Mouse (Mus musculus) liver, embryonic 14.5 days (tissue): ENCODE measurements around the gene Hacd1. TPM values are rescaled to one million over a fixed set of nuclear protein-coding genes. Genes with fewer than 3 reads are reported as not detected.

Source experiments
- ATAC-seq: fragments of 200-750 bp; cut with Nextera tagmentation; 2 replicates; pipeline ENCODE4 v1.8.0; 2017; ENCODE audit warnings: moderate number of reproducible peaks, mild to moderate bottlenecking, moderate library complexity; ENCODE audit not compliant: insufficient read depth
- DNase-seq, 3 experiments: peaks; one replicate each; pipeline ENCODE4 v3.0.0-alpha.2; 2012 to 2013; ENCODE audit warnings: low read depth in 3 of 3, low spot score in 3 of 3
- H3K27ac ChIP-seq: fragments of 300-500 bp; sonication (generic); 2 replicates; pipeline ENCODE4 v1.5.1; 2014; ENCODE audit warnings: moderate library complexity, mild to moderate bottlenecking, control low read depth, inconsistent platforms
- H3K27me3 ChIP-seq: fragments of 300-500 bp; sonication (generic); 2 replicates; pipeline ENCODE4 v1.6.1; 2014; ENCODE audit warnings: mild to moderate bottlenecking, low read length, moderate library complexity; ENCODE audit not compliant: control insufficient read depth, insufficient read depth
- H3K36me3 ChIP-seq: fragments of 300-500 bp; sonication (generic); replicated peaks from 2 replicates; pipeline ENCODE4 v1.6.1; 2014; ENCODE audit warnings: low read depth; ENCODE audit not compliant: control insufficient read depth, insufficient read depth
- H3K4me1 ChIP-seq, 2 experiments: fragments of 200-500 bp in 1 of 2; fragments of 300-500 bp in 1 of 2; sonication (generic) in 1 of 2; replicated peaks; 2 replicates each; pipeline ENCODE4 v1.6.1; 2012 to 2014; ENCODE audit warnings: antibody characterized with exemption in 1 of 2, inconsistent platforms in 1 of 2, low read length in 1 of 2; ENCODE audit not compliant: control insufficient read depth in 2 of 2, insufficient read depth in 2 of 2
- H3K4me2 ChIP-seq: fragments of 300-500 bp; sonication (generic); 2 replicates; pipeline ENCODE4 v1.6.1; 2014; ENCODE audit warnings: low read depth, mild to moderate bottlenecking, control low read depth, moderate library complexity
- H3K4me3 ChIP-seq, 2 experiments: fragments of 200-500 bp in 1 of 2; fragments of 300-500 bp in 1 of 2; sonication (generic) in 1 of 2; 2 replicates each; pipeline ENCODE4 v1.5.1; 2012 to 2014; ENCODE audit warnings: low read depth in 2 of 2, low read length in 2 of 2, mild to moderate bottlenecking in 2 of 2, control low read depth in 1 of 2, inconsistent platforms in 1 of 2, moderate library complexity in 1 of 2; ENCODE audit not compliant: insufficient read depth in 1 of 2
- H3K9ac ChIP-seq: fragments of 300-500 bp; sonication (generic); replicated peaks from 2 replicates; pipeline ENCODE4 v1.6.1; 2014; ENCODE audit warnings: mild to moderate bottlenecking, control low read depth, moderate library complexity
- H3K9me3 ChIP-seq: fragments of 300-500 bp; sonication (generic); 2 replicates; pipeline ENCODE4 v1.6.1; 2016; ENCODE audit warnings: low read length, mixed read lengths; ENCODE audit not compliant: control insufficient read depth
- CTCF ChIP-seq: IDR thresholded peaks from 2 replicates; pipeline ENCODE4 v1.5.1; 2016; ENCODE audit warnings: antibody characterized with exemption, low read depth, control low read depth
- EP300 ChIP-seq: IDR thresholded peaks from 2 replicates; pipeline ENCODE4 v1.6.1; 2016; ENCODE audit warnings: antibody characterized with exemption, low read depth
- WGBS: fragments of 180-500 bp; shearing (Covaris S2); extraction: QIAGEN DNeasy Blood & Tissue Kit; methylation state at CpG from one replicate; pipeline ENCODE4 v1.1.7; 2014; ENCODE audit not compliant: insufficient replicate concordance; 5-methylcytosine and 5-hydroxymethylcytosine counted together
- polyA plus RNA-seq, 2 experiments: library from polyadenylated mRNA; depleted of rRNA in 1 of 2; stranded (reverse) in 1 of 2; unstranded in 1 of 2; fragments of >200 nt; fragmentation: Nextera tagmentation in 1 of 2; extraction: Ambion mirVana in 1 of 2; gene quantifications; 2 replicates each; pipeline versions ENCODE4 v1.2.1 to v1.2.3; 2012 to 2014

Hacd1 gene
- polyA plus RNA-seq, 2 experiments: 30.3 to 58.0 TPM

- Histone ChIP-seq H3K27me3 (no peaks in the 10 kb centered on the region), H3K9ac (no peak overlapping the region), H3K27ac (no peak overlapping the region), H3K4me3 (no peak overlapping the region), H3K36me3 (no peaks in the 10 kb centered on the region), H3K9me3 (no peaks in the 10 kb centered on the region), H3K4me1 (peaks cover 4 to 13% of the 10 kb centered on the region in 2 experiments; a peak in 2 of 4 replicates), H3K4me2 (no peak overlapping the region)
- ATAC-seq (no peak), DNase-seq (no peak)
- TF ChIP-seq CTCF (no peak), EP300 (no peak)
- WGBS: 56% methylated on average over 2 of the region's 2 CpGs
These were observed 10.0 kb upstream of the Hacd1 start for GRCm38 (mm10) chr2:14065704-14066650.

- TF ChIP-seq CTCF: no peak
- TF ChIP-seq EP300: no peak
- DNase-seq (no peak), ATAC-seq (peak; percentile 79)
- H3K9ac ChIP-seq: peak overlapping the region; percentile 75
- under 1% methylated on average over 46 of the region's 58 CpGs for WGBS
- H3K4me3 ChIP-seq: peak overlapping the region; percentile 75 to 89
- H3K27me3 ChIP-seq: no peaks in the 10 kb centered on the region
- H3K4me1 ChIP-seq: peaks cover 6 to 7% of the 10 kb centered on the region in 2 experiments; a peak in 3 of 4 replicates
- no peaks in the 10 kb centered on the region for H3K9me3 ChIP-seq
- no peaks in the 10 kb centered on the region for H3K36me3 ChIP-seq
- H3K27ac ChIP-seq: peak overlapping the region; percentile 50; the same call in 1 of the 2 replicates
- H3K4me2 ChIP-seq: peak overlapping the region; percentile 72
These were observed 768 bp downstream of the Hacd1 start for GRCm38 (mm10) chr2:14055168-14055565.

- ATAC-seq: peak; percentile 55
- H3K4me3 ChIP-seq: peak overlapping the region; percentile 75 to 89
- TF ChIP-seq EP300 (no peak), CTCF (no peak)
- no peaks in the 10 kb centered on the region for H3K27me3 ChIP-seq
- H3K9me3 ChIP-seq: no peaks in the 10 kb centered on the region
- H3K9ac ChIP-seq: peak overlapping the region; percentile 75
- peak overlapping the region; percentile 50; the same call in 1 of the 2 replicates for H3K27ac ChIP-seq
- peaks cover 6 to 7% of the 10 kb centered on the region in 2 experiments; a peak in 3 of 4 replicates for H3K4me1 ChIP-seq
- peak overlapping the region; percentile 72 for H3K4me2 ChIP-seq
- H3K36me3 ChIP-seq: no peaks in the 10 kb centered on the region
- 3% methylated on average over 6 of the region's 6 CpGs for WGBS
- DNase-seq: no peak
These were observed 1.2 kb downstream of the Hacd1 start for GRCm38 (mm10) chr2:14054716-14055115.

GRCm38 (mm10) chr2:14054163-14054562 is 1.8 kb downstream of the Hacd1 start:
- H3K4me1 ChIP-seq: peaks cover 6 to 7% of the 10 kb centered on the region in 2 experiments; a peak in 3 of 4 replicates
- H3K27me3 ChIP-seq: no peaks in the 10 kb centered on the region
- no peak overlapping the region; a peak in 1 of 4 replicates for H3K4me3 ChIP-seq
- no peaks in the 10 kb centered on the region for H3K9me3 ChIP-seq
- peak overlapping the region; percentile 72 for H3K4me2 ChIP-seq
- ATAC-seq (no peak), DNase-seq (no peak)
- no peak for TF ChIP-seq CTCF
- TF ChIP-seq EP300: no peak
- H3K9ac ChIP-seq: no peak overlapping the region
- no peaks in the 10 kb centered on the region for H3K36me3 ChIP-seq
- no peak overlapping the region for H3K27ac ChIP-seq
- 54% methylated on average over 3 of the region's 3 CpGs for WGBS

- TF ChIP-seq EP300 (no peak), CTCF (no peak)
- no peaks in the 10 kb centered on the region for H3K27me3 ChIP-seq
- no peak overlapping the region for H3K4me3 ChIP-seq
- ATAC-seq: no peak
- peak overlapping the region; percentile 72; the same call in 1 of the 2 replicates for H3K4me2 ChIP-seq
- H3K9me3 ChIP-seq: no peaks in the 10 kb centered on the region
- no peak overlapping the region for H3K9ac ChIP-seq
- peaks cover 6 to 7% of the 10 kb centered on the region in 2 experiments; a peak in 3 of 4 replicates for H3K4me1 ChIP-seq
- H3K36me3 ChIP-seq: no peaks in the 10 kb centered on the region
- 75% methylated on average over 3 of the region's 3 CpGs for whole genome bisulfite sequencing
- no peak for DNase-seq
- H3K27ac ChIP-seq: no peak overlapping the region
These were observed 2.3 kb downstream of the Hacd1 start for GRCm38 (mm10) chr2:14053618-14054017.
